Mouse (Mus musculus) splenic B cell, adult 2 months (primary cell): ENCODE results near the gene Washc4.
A peak's percentile ranks its signal among the peaks of the same experiment; 100 is the strongest.

Experiments used
- DNase-seq: peaks from one replicate; pipeline ENCODE4 v3.0.0-alpha.2; 2011; ENCODE audit warnings: low read depth, low spot score
- H3K27me3 ChIP-seq: 2 replicates; pipeline ENCODE4 v1.6.1; 2012; ENCODE audit warnings: mild to moderate bottlenecking, low read length, moderate library complexity, mixed read lengths; ENCODE audit not compliant: control insufficient read depth, poor library complexity, insufficient read depth, severe bottlenecking
- H3K36me3 ChIP-seq: 2 replicates; pipeline ENCODE4 v1.6.1; 2012; ENCODE audit warnings: mild to moderate bottlenecking, low read length, moderate library complexity, mixed read lengths; ENCODE audit not compliant: control insufficient read depth, poor library complexity, insufficient read depth, severe bottlenecking

The Washc4 gene

GRCm38 (mm10) chr10:83617366-83617765 is 73.8 kb downstream of the Washc4 start:
- no peaks in the 10 kb centered on the region for H3K27me3 ChIP-seq
- DNase-seq, result peak; percentile 45
- H3K36me3 ChIP-seq, result no peaks in the 10 kb centered on the region

DNA sequence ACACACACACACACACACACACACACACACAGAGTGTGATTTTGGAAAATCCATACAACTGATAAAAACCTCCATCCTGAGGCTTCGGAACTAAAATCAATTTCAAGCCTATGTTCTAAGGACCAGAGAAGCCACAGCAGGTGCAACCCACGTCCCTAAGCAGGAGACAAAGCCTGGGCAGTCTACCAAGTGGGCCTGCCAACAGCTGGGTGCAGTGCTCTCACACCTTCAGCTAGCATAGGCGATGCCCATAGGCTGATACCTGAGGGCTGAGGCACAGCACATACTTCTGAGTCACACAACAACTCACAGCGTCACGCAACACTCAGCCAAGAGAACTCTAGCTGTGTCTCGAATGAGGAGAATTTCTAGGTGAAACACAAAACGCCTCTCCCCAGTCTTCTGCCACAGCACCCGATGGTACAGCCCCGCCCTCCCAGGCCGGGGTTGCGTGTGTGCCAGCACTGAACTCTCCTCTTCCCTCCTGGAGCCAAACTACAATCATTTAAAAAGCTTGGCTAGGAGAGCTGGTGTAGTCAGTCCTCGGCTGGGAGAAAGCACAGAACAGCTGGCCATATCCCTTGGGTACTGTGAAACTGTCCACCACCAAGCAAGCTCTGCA is 75.4 kb downstream of the Washc4 start:
- Histone ChIP-seq H3K36me3 (no peaks in the 10 kb centered on the region), H3K27me3 (no peaks in the 10 kb centered on the region)
- no peak for DNase-seq

DNA sequence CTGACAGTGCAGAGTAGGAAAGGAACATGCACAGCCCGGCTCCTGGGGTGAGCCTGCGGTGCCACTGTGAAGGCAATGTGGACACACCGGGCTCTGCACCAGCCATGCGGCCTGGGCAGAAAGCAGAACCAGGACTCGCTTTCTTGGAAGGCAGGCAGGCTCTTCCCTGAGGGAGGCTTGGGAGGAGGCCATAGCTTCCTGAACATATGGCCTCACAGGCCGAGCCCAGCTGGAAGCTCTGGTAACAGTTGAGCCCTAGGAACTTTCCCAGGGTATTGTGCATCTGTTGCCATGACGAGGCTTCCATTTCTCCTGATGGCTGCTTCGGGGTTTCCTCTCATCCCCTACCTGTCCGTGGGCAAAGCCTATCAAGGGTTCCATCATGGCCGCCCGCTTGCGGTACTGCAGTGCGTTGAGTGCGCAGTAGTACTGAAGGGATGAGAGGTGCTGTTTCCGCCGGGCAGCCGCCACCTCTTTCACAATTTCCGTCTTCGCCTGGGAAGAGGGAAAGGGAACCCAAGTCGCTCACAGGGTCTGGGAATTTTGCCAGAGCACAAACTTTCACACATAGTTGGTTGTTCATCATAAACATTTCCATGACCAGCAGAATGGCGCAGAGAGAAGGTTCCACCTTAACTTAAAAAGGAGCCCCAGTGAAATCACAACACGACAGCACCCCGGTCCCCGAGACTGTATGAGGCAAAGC is 77.0 kb downstream of the Washc4 start:
- no peak for DNase-seq
- no peaks in the 10 kb centered on the region for H3K36me3 ChIP-seq
- H3K27me3 ChIP-seq, result no peaks in the 10 kb centered on the region

DNA sequence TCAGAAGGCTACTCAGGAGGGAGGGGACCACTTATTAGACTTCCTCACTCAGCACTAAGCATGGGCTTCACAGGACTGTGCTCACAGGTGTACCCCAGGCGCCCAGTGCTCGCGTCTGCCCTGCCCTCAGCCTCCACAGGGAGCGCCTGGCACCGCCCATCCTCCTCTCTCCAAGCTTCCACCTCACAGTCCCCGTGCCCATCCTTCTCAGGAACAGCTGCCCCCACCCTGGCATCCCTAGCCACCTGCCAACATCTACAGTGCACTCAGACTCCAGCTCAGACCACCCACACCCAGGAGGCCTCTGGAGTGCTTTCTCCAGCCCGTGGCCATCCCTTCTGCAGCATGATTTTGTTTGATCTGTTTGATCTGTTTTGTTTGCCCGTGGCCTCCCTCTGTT is 80.5 kb downstream of the Washc4 start:
- Histone ChIP-seq H3K27me3 (no peaks in the 10 kb centered on the region), H3K36me3 (no peaks in the 10 kb centered on the region)
- DNase-seq, result no peak

GRCm38 (mm10) chr10:83624841-83625240 is 81.3 kb downstream of the Washc4 start:
- Histone ChIP-seq H3K36me3 (no peaks in the 10 kb centered on the region), H3K27me3 (no peaks in the 10 kb centered on the region)
- DNase-seq, result no peak

DNA sequence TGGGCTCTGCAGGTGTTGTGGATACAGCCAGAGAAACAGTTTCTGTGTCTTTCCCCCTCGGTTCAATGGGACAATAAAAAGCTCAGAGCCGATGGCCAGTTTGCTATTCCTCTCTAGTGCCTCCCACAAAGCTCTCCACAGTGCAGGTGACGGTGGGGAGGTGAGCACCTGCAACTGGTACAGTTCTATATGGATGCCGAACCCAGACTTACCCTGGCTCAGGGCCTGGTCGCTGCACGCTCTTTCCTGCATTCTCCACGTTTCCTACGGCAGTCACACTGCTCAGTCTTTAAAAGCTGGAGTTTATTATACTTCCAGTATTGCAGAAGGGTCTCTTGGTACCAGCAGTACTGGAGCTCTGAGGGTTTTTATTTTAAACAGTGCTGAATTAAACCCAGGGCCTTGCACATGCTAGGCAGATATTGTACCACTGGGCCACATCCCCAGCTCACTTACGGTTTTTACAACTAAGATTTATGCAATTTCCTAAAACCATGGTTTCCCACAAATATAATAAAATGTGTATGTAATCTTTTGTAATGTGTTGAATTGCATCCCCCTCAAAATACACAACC is 83.6 kb downstream of the Washc4 start:
- no peaks in the 10 kb centered on the region for H3K36me3 ChIP-seq
- H3K27me3 ChIP-seq, result no peaks in the 10 kb centered on the region
- DNase-seq, result no peak

DNA sequence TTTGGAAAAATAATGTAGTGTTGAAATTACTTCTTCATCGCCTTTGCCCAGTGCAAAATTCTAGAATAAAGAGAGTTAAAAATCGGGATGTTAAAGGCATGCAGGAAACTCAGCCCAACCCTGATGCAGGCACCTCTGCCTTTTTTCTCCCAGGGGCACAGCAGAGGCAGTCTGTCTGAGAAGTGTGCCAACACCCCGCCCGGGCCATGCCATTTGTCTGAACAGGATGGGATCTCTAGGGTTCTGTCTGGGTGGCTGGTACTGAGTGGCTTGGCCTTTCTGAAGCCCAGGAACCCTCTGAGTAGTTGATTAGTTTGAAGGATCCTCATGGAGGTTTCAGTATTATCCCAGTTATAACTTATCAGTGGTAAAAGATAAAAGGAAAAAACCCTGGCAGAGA is 84.7 kb downstream of the Washc4 start:
- Histone ChIP-seq H3K27me3 (no peaks in the 10 kb centered on the region), H3K36me3 (no peaks in the 10 kb centered on the region)
- DNase-seq, result no peak

DNA sequence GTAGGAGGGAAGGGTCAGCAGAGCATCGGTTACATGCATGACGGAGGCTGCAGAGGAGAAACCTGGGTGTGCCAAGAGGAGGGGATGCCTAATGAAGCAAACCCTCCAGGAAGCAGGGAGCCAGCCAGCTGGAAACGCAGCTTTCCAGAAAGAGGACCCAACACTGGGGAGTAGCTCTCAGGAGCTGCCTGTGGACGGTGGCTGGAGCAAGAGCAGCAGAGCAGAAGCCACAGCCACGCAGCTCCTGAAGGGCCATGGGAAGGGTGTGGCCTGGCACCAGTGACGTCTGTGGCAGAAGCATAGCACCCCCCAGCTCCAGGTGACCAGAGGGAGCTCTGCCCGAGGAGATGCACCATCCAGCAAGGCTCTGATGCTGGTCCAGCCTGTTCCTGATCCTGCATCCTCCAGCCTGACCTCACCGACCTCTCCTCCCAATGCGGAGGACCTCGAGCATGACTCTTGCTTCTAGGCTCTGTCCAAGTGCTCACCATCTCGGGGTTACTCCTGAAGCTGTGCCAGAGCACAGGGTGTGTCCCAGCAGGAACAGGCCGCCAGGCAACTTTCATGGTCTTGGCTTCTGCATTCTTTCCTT is 85.7 kb downstream of the Washc4 start:
- Histone ChIP-seq H3K27me3 (no peaks in the 10 kb centered on the region), H3K36me3 (no peaks in the 10 kb centered on the region)
- DNase-seq, result no peak

- DNase-seq, result no peak
- no peaks in the 10 kb centered on the region for H3K27me3 ChIP-seq
- no peaks in the 10 kb centered on the region for H3K36me3 ChIP-seq
These were observed 86.3 kb downstream of the Washc4 start for GRCm38 (mm10) chr10:83629878-83630277.

DNA sequence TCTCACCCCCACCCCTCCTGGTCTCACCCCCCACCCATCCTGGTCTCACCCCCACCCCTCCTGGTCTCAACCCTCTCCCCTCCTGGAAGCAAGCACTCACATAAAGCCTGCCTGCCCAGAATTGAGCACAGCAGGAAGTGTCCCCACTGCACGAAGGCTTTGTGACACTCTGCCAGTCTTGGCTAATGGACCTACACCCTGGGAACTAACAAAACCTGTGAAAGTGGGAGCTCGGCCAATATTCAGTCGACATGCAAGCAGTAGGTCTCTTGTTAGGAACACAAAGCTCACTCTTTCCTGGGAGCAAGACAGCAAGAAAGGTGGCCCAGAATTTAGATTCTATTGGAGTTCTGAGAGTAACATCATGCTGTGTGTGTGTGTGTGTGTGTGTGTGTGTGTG is 87.3 kb downstream of the Washc4 start:
- Histone ChIP-seq H3K27me3 (no peaks in the 10 kb centered on the region), H3K36me3 (no peaks in the 10 kb centered on the region)
- DNase-seq, result no peak

GRCm38 (mm10) chr10:83631775-83632174 is 88.2 kb downstream of the Washc4 start:
- no peak for DNase-seq
- H3K27me3 ChIP-seq, result no peaks in the 10 kb centered on the region
- H3K36me3 ChIP-seq, result no peaks in the 10 kb centered on the region

DNA sequence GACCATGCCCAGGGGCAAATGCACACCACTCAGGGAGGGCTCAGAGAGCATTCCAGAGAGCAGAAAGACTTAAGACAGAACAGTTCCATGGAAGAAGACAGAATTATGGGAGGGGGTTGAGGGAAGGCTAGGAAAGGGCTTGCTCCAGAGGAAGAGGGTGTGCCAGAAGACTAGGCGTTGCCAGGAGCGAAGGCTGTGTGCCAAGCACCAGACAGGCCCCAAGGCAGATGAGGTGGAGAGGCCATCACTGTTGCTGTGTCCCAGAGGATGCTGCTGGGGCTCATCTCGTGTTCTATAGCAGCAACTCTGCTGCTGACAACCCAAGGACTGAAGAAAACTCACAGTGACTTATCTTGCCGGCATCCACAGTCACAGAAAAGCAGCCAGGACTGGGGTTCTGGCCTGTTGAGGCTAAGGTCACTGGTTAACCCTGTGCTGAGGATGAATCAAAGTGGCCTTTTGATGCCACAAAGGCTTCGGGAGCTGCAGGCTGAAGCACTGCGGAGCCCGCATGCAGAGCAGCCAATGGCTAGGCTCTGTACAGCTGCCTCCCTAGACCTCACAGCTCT is 89.3 kb downstream of the Washc4 start:
- Histone ChIP-seq H3K27me3 (no peaks in the 10 kb centered on the region), H3K36me3 (no peaks in the 10 kb centered on the region)
- DNase-seq, result no peak

DNA sequence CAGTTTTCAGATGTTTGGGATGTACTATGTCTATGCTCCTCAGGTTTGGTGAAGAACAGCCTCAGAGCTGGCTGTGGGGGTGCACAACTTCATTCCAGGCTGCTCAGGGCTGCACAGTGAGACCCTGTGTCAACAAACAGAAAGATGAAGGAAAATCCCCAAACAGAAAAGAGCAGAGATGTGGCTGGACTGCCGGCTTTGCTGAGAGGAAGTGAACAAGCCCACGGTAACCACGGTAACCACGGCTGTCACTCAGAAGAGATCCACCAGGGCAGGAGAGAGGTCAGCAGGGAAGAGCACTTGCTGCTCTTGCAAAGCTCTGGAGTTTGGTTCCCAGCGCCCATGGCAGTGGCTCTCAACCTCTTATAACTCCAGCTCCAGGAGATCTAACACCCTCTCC is 90.9 kb downstream of the Washc4 start:
- peak; percentile 26 for DNase-seq
- no peaks in the 10 kb centered on the region for H3K27me3 ChIP-seq
- no peaks in the 10 kb centered on the region for H3K36me3 ChIP-seq

DNA sequence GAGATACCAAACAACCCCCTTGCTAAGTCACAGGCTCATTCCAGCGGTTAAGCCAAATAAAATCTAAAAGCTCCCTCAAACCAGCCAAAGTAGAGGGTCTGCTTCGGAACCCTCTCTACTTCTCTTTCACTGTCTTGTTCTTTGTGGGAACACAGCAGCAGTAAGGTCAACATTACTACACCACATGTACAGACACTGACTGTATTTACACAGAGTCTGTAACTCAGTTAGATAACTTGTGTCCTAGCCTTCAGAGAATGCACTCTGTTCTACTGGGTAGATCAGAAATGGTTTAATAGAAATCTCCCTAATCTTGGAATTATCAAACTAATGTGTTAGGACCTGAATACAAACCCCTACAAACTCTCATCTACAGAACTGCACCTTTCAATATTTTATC is 92.6 kb downstream of the Washc4 start:
- Histone ChIP-seq H3K27me3 (no peaks in the 10 kb centered on the region), H3K36me3 (no peaks in the 10 kb centered on the region)
- no peak for DNase-seq

DNA sequence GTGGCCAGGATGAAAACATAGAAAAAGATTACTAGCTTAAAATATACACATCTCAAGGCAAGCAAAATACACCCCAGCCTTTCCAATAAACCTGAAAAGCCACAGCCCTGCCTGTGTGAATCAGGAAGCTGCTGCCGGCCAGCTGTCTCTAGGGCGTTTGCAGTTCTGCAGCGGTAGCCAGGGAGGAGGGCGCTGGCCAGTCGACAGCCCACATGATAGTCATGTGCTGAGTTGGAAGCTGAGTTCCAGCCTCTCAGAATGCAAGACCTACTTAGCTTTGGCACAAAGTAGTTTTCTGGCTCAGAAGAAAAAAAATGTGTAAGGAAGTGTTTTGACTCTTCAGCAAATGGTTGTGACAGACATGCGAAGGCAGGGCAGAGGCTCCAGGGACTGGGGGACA is 93.7 kb downstream of the Washc4 start:
- Histone ChIP-seq H3K27me3 (no peaks in the 10 kb centered on the region), H3K36me3 (no peaks in the 10 kb centered on the region)
- DNase-seq, result no peak
